Mouse (Mus musculus): ENCODE results near the gene Fancc.

DNA sequence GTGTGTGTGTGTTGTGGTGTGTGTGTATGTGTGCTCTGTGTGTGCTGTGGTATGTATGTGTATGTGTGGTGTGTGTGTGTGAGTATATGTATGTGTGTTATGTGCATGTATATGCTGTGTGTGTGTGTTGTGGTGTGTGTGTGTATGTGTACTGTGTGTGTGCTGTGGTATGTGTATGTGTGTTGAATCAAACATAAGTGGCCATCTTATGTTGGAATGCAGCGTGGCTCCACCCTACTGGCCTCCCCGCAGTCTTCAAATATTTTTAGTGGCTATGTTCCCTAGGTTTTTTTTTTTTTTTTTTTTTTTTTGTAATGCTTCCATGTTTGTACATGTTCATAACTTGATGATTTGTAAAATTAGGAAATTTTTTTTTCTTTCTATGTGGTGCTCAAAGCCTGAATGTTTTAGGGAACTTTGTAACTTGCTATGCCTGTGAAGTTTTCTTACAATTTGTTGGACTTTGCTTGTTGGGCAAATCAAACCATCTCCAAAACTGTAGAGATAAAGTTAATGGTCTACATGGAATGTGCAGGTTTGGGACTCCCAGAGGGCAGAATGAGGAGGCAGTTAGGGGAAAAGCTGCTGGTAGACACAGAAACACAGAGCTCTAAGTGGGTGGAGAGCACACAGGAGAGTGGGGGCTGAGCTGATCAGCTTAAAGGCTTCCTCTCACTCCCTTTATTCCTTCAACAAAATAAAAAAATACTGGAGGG, 244.6 kb downstream of the Fancc start:
- TF ChIP-seq CTCF (IDR thresholded peaks at IDR 0.05; ENCODE audit: control insufficient read depth, insufficient read depth, insufficient replicate concordance, low read depth, low read length) (no peak), POLR2A (IDR thresholded peaks at IDR 0.05; ENCODE audit: control insufficient read depth, low read depth, low read length) (no peak)

Measured in testis, adult 2 months (tissue).